Mouse (Mus musculus) G1E (cell line): ENCODE measurements around the gene Mfng.

Source experiments
- CTCF ChIP-seq: IDR thresholded peaks from 2 replicates; pipeline ENCODE4 v1.5.1; 2012; ENCODE audit warnings: low read depth, low read length, inconsistent platforms, mixed read lengths
- GATA1 ChIP-seq: IDR thresholded peaks from 2 replicates; pipeline ENCODE4 v1.6.1; 2012; ENCODE audit warnings: borderline replicate concordance, low read length, inconsistent platforms, mixed read lengths
- GATA2 ChIP-seq: IDR thresholded peaks from 2 replicates; pipeline ENCODE4 v1.6.1; 2012; ENCODE audit warnings: low read depth, low read length, inconsistent platforms, borderline replicate concordance
- TAL1 ChIP-seq: conservative IDR thresholded peaks from 2 replicates; pipeline ENCODE4 v1.6.1; 2012; ENCODE audit warnings: low read depth, low read length, inconsistent platforms, mixed read lengths

DNA sequence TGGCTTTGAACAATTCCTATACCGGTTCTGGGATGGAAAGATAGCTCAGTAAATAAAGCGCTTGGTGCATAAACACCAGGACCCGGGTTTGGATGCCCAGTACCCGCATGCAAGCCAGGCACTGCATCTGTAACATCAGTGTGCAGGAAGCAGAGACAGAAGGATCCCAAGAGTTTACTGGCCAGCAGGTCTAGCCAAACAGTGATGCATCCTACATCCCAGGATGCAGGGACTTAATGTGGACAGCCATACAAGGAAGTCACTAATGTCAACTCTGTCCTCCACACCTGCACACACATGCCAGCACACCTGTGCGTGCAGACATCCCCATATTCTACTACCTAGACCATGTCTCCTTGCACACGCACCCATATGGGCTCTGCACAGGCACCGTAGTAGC lies 12.0 kb upstream of the Mfng start:
- TF ChIP-seq CTCF (no peak), TAL1 (no peak), GATA2 (no peak), GATA1 (no peak)
